ENCODE assay signal across 15 mouse cellular contexts in the genomic region with DNA sequence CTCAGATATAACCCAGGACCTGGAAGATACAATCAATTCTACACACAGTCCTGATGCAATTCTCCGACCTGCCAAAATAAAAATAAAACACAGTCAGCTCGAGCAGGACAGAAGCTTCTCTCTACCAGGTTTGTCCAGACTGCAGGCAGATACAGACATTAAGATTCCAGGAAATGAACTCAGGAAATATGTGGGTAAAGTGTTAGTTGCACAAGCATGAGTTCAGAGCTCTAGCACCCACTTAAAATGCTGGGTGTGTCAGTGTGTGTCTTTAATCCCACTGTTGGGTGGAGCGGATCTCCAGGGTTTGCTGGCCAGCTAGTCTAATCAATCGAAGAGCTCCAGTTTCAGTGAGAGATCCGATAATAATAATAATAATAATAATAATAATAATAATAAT. TPM values are rescaled to one million over a fixed set of nuclear protein-coding genes. Genes with fewer than 3 reads are reported as not detected.
"Had no signal": no experiment of that assay in that cellular context is flagged by ENCODE, and none has a peak within 500 bp of the region (broad histone marks: within the 10 kb centered on the region; RNA-seq: fewer than 3 reads in every experiment).

No protein-coding gene starts in this region.

- H3K9ac ChIP-seq: intestine, embryonic 15.5 days; kidney, embryonic 15.5 days; liver, embryonic 15.5 days; lung, embryonic 14.5 days had no signal

- H3K27me3 ChIP-seq: intestine, embryonic 15.5 days; kidney, embryonic 15.5 days; liver, embryonic 15.5 days had no signal

- H3K4me2 ChIP-seq: intestine, embryonic 15.5 days; kidney, embryonic 15.5 days; liver, embryonic 11.5 days; liver, embryonic 15.5 days; lung, embryonic 14.5 days had no signal

- H3K4me1 ChIP-seq: intestine, embryonic 15.5 days; kidney, embryonic 15.5 days; liver, embryonic 15.5 days; midbrain, embryonic 10.5 days had no signal

- DNase-seq: kidney, adult 2 months; kidney, postnatal 14 days; layer of hippocampus, adult 9-11 months; layer of hippocampus, postnatal 36 days; lung, embryonic 14.5 days; midbrain, embryonic 14.5 days; thymus, adult 18-20 months; thymus, postnatal 14 days had no signal

- H3K9me3 ChIP-seq: intestine, embryonic 15.5 days; kidney, embryonic 15.5 days; liver, embryonic 15.5 days; midbrain, embryonic 10.5 days had no signal

- ATAC-seq: intestine, embryonic 15.5 days had no signal

- H3K36me3 ChIP-seq: intestine, embryonic 15.5 days; kidney, embryonic 15.5 days; liver, embryonic 15.5 days; midbrain, embryonic 10.5 days had no signal

- H3K4me3 ChIP-seq: intestine, embryonic 15.5 days; kidney, embryonic 15.5 days; liver, embryonic 15.5 days; midbrain, embryonic 10.5 days; myocyte had no signal

- H3K27ac ChIP-seq: intestine, embryonic 15.5 days; kidney, embryonic 15.5 days; liver, embryonic 15.5 days; midbrain, embryonic 10.5 days; stomach, postnatal 0 days had no signal

RNA-seq across cellular contexts. Expression of a gene that starts 3.0 kb away (rescaled TPM):
- polyA plus RNA-seq: myocyte had no signal
